Comparison of ENCODE assay signal across 8 mouse cellular contexts in the genomic region with DNA sequence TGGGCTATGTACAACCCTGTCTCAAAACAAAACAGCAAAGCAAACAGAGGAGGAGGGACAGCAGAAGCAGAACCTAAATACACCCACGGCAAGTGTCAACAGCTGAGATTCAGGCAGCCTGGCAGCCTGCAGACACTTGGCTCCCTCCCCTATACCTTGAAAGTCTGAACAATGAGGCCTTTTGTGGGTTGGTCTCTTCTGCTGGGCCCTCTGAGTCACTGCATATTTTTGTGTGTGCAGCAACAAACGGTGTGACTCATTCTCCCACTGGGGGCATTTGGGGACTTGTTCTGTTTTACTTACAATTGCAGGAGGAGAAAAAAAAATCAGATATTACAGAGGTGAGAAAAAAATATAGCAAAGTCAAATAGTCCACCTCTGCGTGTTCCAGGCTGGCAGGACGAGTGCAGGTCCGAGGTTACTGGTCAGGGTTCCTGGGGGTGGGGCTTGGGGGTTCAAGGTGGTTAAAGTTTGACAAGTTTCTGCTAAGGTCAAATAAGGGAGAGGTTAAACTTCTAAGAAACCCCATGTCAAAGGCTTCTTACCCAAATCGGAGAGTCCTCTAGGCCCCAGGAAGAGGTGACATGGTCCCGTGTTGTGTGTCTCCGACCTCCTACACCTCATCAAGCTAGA.
DNase-seq lines count a peak whose midpoint lies in the region; ATAC-seq and TF ChIP-seq lines count a peak whose summit lies in the region.

No protein-coding gene starts in this region.

- H3K4me1 ChIP-seq in forebrain, embryonic 13.5 days, result peaks cover 23% of the 10 kb centered on the region
- H3K4me1 ChIP-seq in forebrain, embryonic 12.5 days, result peaks cover 26% of the 10 kb centered on the region
- H3K4me1 ChIP-seq in liver, adult 2 months (ENCODE audit: control insufficient read depth, insufficient read depth, low read length), result peaks cover 13% of the 10 kb centered on the region

- TF ChIP-seq POLR2A in liver, adult 2 months (IDR thresholded peaks at IDR 0.05; ENCODE audit: extremely low read depth, insufficient read depth, low read length), result no peak

- H3K4me2 ChIP-seq in forebrain, embryonic 13.5 days, result no peak overlapping the region
- no peak overlapping the region for H3K4me2 ChIP-seq in forebrain, embryonic 12.5 days

- no peak for TF ChIP-seq CTCF in liver, adult 2 months (IDR thresholded peaks at IDR 0.05; ENCODE audit: low read depth, low read length)

- H3K9ac ChIP-seq in forebrain, embryonic 13.5 days, result no peak overlapping the region
- H3K9ac ChIP-seq in forebrain, embryonic 12.5 days, result no peak overlapping the region
- H3K9ac ChIP-seq in liver, adult 2 months (ENCODE audit: low read depth, low read length), result peak overlapping the region; percentile 3; the same call in 1 of the 2 replicates

- no peaks in the 10 kb centered on the region for H3K9me3 ChIP-seq in forebrain, embryonic 13.5 days (replicated peaks)
- H3K9me3 ChIP-seq in forebrain, embryonic 12.5 days, result no peaks in the 10 kb centered on the region

- H3K79me2 ChIP-seq in liver, adult 2 months (ENCODE audit: control insufficient read depth, insufficient read depth, low read length), result no peaks in the 10 kb centered on the region

- peak overlapping the region; percentile 32 for H3K27ac ChIP-seq in forebrain, embryonic 13.5 days
- H3K27ac ChIP-seq in forebrain, embryonic 12.5 days, result no peak overlapping the region
- H3K27ac ChIP-seq in liver, adult 2 months (replicated peaks; ENCODE audit: insufficient read depth, low read depth, low read length), result peak overlapping the region; percentile 59

- WGBS in forebrain, embryonic 13.5 days, result 70% methylated on average over 8 of the region's 8 CpGs
- 74% methylated on average over 8 of the region's 8 CpGs for WGBS in forebrain, embryonic 12.5 days
- 26% methylated on average over 8 of the region's 8 CpGs for WGBS in liver, adult 2 months

- no peaks in the 10 kb centered on the region for H3K36me3 ChIP-seq in forebrain, embryonic 13.5 days (ENCODE audit: poor library complexity, severe bottlenecking)
- H3K36me3 ChIP-seq in forebrain, embryonic 12.5 days (replicated peaks), result no peaks in the 10 kb centered on the region
- no peaks in the 10 kb centered on the region for H3K36me3 ChIP-seq in liver, adult 2 months (ENCODE audit: control insufficient read depth, insufficient read depth, low read length)

- H3K4me3 ChIP-seq in forebrain, embryonic 13.5 days, result no peak overlapping the region
- H3K4me3 ChIP-seq in forebrain, embryonic 12.5 days (replicated peaks), result no peak overlapping the region
- no peak overlapping the region for H3K4me3 ChIP-seq in liver, adult 2 months (ENCODE audit: insufficient read depth, low read depth, low read length)

- peak; percentile 81 for DNase-seq in liver, adult 2 months (ENCODE audit: extremely low read depth, low read depth, low spot score)
- DNase-seq in liver, result no peak
- DNase-seq in frontal cortex, adult 2 months (ENCODE audit: extremely low spot score in 1 of 2, low spot score in 1 of 2), result peak; percentile 35 to 78
- DNase-seq in right cerebral cortex, postnatal 10 days (ENCODE audit: low spot score in 2 of 2), result peak; percentile 20 to 47
- no peak for DNase-seq in cerebellum, postnatal 10 days
- no peak for DNase-seq in spleen, postnatal 36 days (ENCODE audit: low spot score in 2 of 2)

- ATAC-seq in forebrain, embryonic 13.5 days, result no peak
- ATAC-seq in forebrain, embryonic 12.5 days (ENCODE audit: low FRiP score), result no peak

- H3K27me3 ChIP-seq in forebrain, embryonic 13.5 days, result no peaks in the 10 kb centered on the region
- peaks cover 3% of the 10 kb centered on the region; the same call in 1 of the 2 replicates for H3K27me3 ChIP-seq in forebrain, embryonic 12.5 days
- H3K27me3 ChIP-seq in liver, adult 2 months (ENCODE audit: control insufficient read depth, insufficient read depth, low read length), result no peaks in the 10 kb centered on the region

Comparison
In these comparisons a context has a peak if more than half of its experiments do, and no peak if none do; other contexts are left out.
1. DNase-seq: peak in liver, adult 2 months (single experiment), frontal cortex, adult 2 months (2 of 2) and right cerebral cortex, postnatal 10 days (2 of 2); none in liver (single experiment), cerebellum, postnatal 10 days (0 of 2) and spleen, postnatal 36 days (0 of 2).